Mouse (Mus musculus): ENCODE data around the gene Rnf144a. TPM values are rescaled to one million over a fixed set of nuclear protein-coding genes. Genes with fewer than 3 reads are reported as not detected.
"Not testable (repeated sequence)": the region's sequence is repeated elsewhere in the genome, so short reads cannot be mapped to it uniquely, and the experiment has no call there.

Rnf144a gene
- total RNA-seq, 4 experiments from 2014 or later = 15.8 to 21.4 (median 20.1) TPM

DNA sequence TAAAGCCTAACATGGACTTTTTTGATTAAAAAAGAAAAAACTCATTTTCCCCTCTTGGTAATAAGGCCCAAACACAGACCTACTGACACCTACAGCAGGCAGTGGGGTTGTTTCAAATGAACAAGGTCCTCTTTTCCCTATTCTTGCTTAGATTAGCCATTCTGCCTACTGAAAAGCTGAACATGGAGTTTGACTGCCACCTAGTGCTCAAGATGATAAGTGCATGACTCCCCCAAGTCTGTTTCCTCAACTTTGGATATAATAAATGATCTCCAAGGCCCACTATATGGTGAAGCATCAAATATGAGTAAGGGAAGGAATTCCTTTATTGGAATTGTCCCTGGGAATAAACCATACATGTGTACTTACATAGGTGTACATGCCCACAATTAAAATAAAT, 103.5 kb downstream of the Rnf144a start:
- no peak for DNase-seq

- no peak for DNase-seq
Observed at GRCm38 (mm10) chr12:26310247-26310646, 104.8 kb downstream of the Rnf144a start.

GRCm38 (mm10) chr12:26302886-26303285, 112.2 kb downstream of the Rnf144a start:
- DNase-seq = no peak

DNA sequence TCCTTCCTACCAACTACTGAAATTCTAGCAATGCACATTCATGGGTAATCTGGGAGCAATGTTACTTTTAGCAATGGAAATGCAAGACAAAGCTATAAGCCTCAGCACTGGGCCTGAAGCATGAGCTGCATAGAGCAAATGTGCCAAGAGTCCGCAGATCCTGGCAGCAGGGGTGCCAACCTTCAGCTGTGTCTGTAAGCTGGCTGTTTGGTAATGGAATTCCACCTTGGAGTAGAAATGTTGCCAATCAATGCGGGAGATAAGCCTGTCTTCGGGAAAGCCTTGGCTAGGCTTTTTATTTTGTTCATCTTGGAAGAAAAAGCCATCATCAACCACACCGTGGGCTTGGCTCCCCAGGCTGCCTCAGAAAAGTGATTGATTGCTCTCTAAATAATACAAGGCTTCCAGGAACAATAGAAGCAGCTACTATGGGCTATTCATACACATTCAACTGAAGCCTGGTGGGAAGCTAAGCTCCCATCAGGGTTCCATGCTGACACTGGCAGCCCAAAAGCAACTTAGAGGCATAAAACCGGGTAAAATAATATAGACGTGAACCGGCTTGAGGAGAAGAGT, 115.5 kb downstream of the Rnf144a start:
- DNase-seq = no peak

- DNase-seq = not testable (repeated sequence)
Observed at GRCm38 (mm10) chr12:26295995-26296394, 119.1 kb downstream of the Rnf144a start.

- no peak for DNase-seq
Observed at GRCm38 (mm10) chr12:26289200-26289599, 125.9 kb downstream of the Rnf144a start.

GRCm38 (mm10) chr12:26288347-26288746, 126.7 kb downstream of the Rnf144a start:
- no peak for DNase-seq

DNA sequence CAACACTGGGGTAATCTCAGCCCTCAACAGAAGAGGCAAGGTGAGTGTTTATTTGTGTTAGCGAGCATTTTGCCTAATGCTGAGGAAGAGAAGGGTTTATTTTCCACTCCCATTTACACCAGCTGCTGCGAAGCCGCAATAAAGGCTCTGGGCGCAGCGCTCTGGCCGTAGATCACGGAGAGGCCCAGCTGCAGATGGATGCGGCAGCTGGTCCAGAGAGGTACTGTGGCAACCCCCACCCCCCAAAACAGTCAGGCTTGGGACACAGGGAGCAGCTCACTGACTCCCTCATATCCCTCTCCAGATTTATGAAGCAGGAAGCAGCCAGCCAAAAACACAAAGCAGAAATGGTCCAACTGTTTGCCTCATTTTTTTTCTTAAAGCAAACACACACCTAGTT, 129.1 kb downstream of the Rnf144a start:
- no peak for DNase-seq

DNA sequence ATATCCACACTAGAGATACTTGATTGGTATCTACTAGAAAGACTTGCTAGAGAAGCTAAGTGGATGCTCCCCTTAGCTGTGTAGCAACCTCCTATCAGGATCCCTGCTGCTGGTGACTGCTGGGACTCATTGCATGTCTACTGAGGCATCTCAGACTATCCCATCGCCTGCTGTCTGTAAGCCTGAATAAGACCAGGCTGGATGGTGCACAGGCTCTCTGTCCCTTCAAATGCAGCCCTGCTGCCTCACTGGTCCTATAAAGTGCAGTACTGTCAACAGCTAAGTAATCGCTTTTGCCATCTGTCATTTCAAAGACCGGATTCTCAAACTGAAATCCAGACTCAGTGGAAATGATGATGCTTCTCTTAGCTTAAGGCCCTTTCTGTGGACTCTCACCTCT, 129.6 kb downstream of the Rnf144a start:
- DNase-seq = no peak

GRCm38 (mm10) chr12:26280719-26281480, 134.2 kb downstream of the Rnf144a start:
- DNase-seq = no peak

DNA sequence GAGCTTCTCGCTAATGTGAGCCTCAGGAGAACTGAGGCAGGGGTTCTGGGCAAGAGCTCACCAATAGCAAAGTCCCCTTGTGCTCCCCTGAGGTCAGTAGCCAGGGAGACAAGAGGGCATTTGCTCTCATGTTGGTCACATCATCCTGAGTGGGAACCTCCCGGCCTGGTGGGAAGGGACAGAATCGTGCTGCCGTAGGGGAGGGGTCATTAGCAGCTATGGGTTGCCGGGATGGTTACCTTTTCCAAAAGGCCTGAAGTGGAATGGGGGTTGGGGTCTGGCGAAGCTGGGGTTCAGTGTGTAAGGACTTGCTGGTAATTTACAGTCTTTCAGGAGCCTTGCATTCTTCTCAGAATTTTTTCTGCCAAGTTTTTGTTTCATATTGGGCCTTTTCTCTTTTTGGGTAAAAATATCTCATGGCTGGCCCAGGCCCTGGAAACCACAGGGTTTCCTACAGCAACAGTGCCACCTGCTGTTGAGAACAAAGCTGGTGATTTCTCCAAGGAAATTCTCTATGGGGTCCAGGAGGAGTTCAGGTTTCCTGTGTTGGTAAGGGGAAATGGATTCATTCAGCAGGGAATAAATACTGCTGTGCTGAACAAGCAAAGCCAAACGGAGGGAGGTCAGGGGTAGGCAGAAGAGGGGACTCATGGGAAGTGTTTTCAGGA, 137.9 kb downstream of the Rnf144a start:
- no peak for DNase-seq

GRCm38 (mm10) chr12:26276556-26276955, 138.5 kb downstream of the Rnf144a start:
- no peak for DNase-seq

Small RNA genes lying within 50 kb of the gene (microRNA-seq; reads per million reads assigned to microRNA genes)
- 1.2 to 1.7 reads per million in 2 experiments for gene Mir6538

Other genes with a start within 250 kb of the Rnf144a start
- gene Rsad2, start 41.2 kb upstream of the Rnf144a start, total RNA-seq (2022) = 10 to 100 TPM; 13.1 to 26.6 (median 17.2) TPM
- 10 to 100 TPM in 3 of 4 experiments, 1 to 10 TPM in 1; 9.1 to 26.0 (median 18.5) TPM for gene Cmpk2, start 54.0 kb upstream of the Rnf144a start, total RNA-seq (2022)

Measured in adrenal gland, adult 8-10 months (tissue).